Mouse (Mus musculus): ENCODE results near the gene B4galt5.

B4galt5 gene

GRCm38 (mm10) chr2:167331432-167331921, 17.5 kb downstream of the B4galt5 start:
- no peak for DNase-seq (ENCODE audit: low read depth)

- no peak for DNase-seq (ENCODE audit: low read depth)
Observed at GRCm38 (mm10) chr2:167330581-167330980, 18.4 kb downstream of the B4galt5 start.

- DNase-seq (ENCODE audit: low read depth): no peak
Observed at GRCm38 (mm10) chr2:167329478-167330262, 19.3 kb downstream of the B4galt5 start.

- no peak for DNase-seq (ENCODE audit: low read depth)
Observed at GRCm38 (mm10) chr2:167328340-167328739, 20.6 kb downstream of the B4galt5 start.

GRCm38 (mm10) chr2:167326582-167326981, 22.4 kb downstream of the B4galt5 start:
- DNase-seq (ENCODE audit: low read depth): no peak

GRCm38 (mm10) chr2:167324151-167324930, 24.6 kb downstream of the B4galt5 start:
- DNase-seq (ENCODE audit: low read depth): no peak

GRCm38 (mm10) chr2:167323116-167323515, 25.9 kb downstream of the B4galt5 start:
- DNase-seq (ENCODE audit: low read depth): no peak

- no peak for DNase-seq (ENCODE audit: low read depth)
Observed at GRCm38 (mm10) chr2:167321372-167321771, 27.6 kb downstream of the B4galt5 start.

- DNase-seq (ENCODE audit: low read depth): no peak
Observed at GRCm38 (mm10) chr2:167318981-167319380, 30.0 kb downstream of the B4galt5 start.

GRCm38 (mm10) chr2:167316724-167317187, 32.2 kb downstream of the B4galt5 start:
- DNase-seq (ENCODE audit: low read depth): no peak

- DNase-seq (ENCODE audit: low read depth): no peak
Observed at GRCm38 (mm10) chr2:167314491-167314890, 34.5 kb downstream of the B4galt5 start.

- DNase-seq (ENCODE audit: low read depth): no peak
Observed at GRCm38 (mm10) chr2:167313501-167314326, 35.3 kb downstream of the B4galt5 start.

GRCm38 (mm10) chr2:167310121-167310520, 38.9 kb downstream of the B4galt5 start:
- DNase-seq (ENCODE audit: low read depth): no peak

- DNase-seq (ENCODE audit: low read depth): no peak
Observed at GRCm38 (mm10) chr2:167309286-167309685, 39.7 kb downstream of the B4galt5 start.

GRCm38 (mm10) chr2:167307716-167308115, 41.3 kb downstream of the B4galt5 start:
- DNase-seq (ENCODE audit: low read depth): no peak

- no peak for DNase-seq (ENCODE audit: low read depth)
Observed at GRCm38 (mm10) chr2:167306626-167307541, 42.1 kb downstream of the B4galt5 start.

- DNase-seq (ENCODE audit: low read depth): no peak
Observed at GRCm38 (mm10) chr2:167306273-167306594, 42.7 kb downstream of the B4galt5 start.

GRCm38 (mm10) chr2:167305382-167306272, 43.4 kb downstream of the B4galt5 start:
- no peak for DNase-seq (ENCODE audit: low read depth)

GRCm38 (mm10) chr2:167304651-167305381, 44.2 kb downstream of the B4galt5 start:
- no peak for DNase-seq (ENCODE audit: low read depth)

Measured in c-Kit-positive CD71-positive TER-119-negative erythroid progenitor cells, embryonic 14.5 days (primary cell).